Mouse (Mus musculus): ENCODE results near the gene Acsm2.

GRCm38 (mm10) chr7:119550471-119551222 is 3.5 kb upstream of the Acsm2 start:
- TF ChIP-seq CTCF (IDR thresholded peaks at IDR 0.05; ENCODE audit: borderline replicate concordance, insufficient read depth, low read depth, low read length) (no peak), POLR2A (IDR thresholded peaks at IDR 0.05; ENCODE audit: borderline replicate concordance, insufficient read depth, low read length) (no peak)

Measured in cerebellum, adult 2 months (tissue).